ENCODE assay signal across 9 mouse cellular contexts in genomic region chr13:71157656-71158299, GRCm38 (mm10).
DNase-seq lines count a peak whose midpoint lies in the region; ATAC-seq lines count a peak whose summit lies in the region.
"Had no signal": no experiment of that assay in that cellular context is flagged by ENCODE, and none has a peak within 500 bp of the region (broad histone marks: within the 10 kb centered on the region; RNA-seq: fewer than 3 reads in every experiment).

No protein-coding gene starts in this region.

- no peaks in the 10 kb centered on the region for H3K9me3 ChIP-seq in heart, embryonic 15.5 days (replicated peaks)
- no peaks in the 10 kb centered on the region for H3K9me3 ChIP-seq in heart, embryonic 12.5 days (replicated peaks)
- H3K9me3 ChIP-seq in forebrain, embryonic 12.5 days = no peaks in the 10 kb centered on the region
- no peaks in the 10 kb centered on the region for H3K9me3 ChIP-seq in hindbrain, embryonic 11.5 days (ENCODE audit: control insufficient read depth, low read length)
- no peaks in the 10 kb centered on the region for H3K9me3 ChIP-seq in neural tube, embryonic 12.5 days
- H3K9me3 ChIP-seq in intestine, embryonic 15.5 days = no peaks in the 10 kb centered on the region
- H3K9me3 ChIP-seq: embryonic facial prominence, embryonic 13.5 days; lung, embryonic 15.5 days had no signal

- no peak for DNase-seq in hindbrain, embryonic 11.5 days (ENCODE audit: low spot score)
- DNase-seq in lung, postnatal 25 days (ENCODE audit: low spot score) = no peak

- no peak overlapping the region for H3K9ac ChIP-seq in heart, embryonic 15.5 days
- no peak overlapping the region for H3K9ac ChIP-seq in heart, embryonic 12.5 days
- H3K9ac ChIP-seq in forebrain, embryonic 12.5 days = peak overlapping the region; percentile 22; the same call in 1 of the 2 replicates
- H3K9ac ChIP-seq in hindbrain, embryonic 11.5 days (ENCODE audit: low read depth, low read length) = peak overlapping the region; percentile 38; the same call in 1 of the 2 replicates
- H3K9ac ChIP-seq in neural tube, embryonic 12.5 days = no peak overlapping the region
- no peak overlapping the region for H3K9ac ChIP-seq in intestine, embryonic 15.5 days
- H3K9ac ChIP-seq: embryonic facial prominence, embryonic 13.5 days; lung, embryonic 15.5 days had no signal

- no peak overlapping the region for H3K4me3 ChIP-seq in heart, embryonic 15.5 days
- no peak overlapping the region for H3K4me3 ChIP-seq in heart, embryonic 12.5 days
- no peak overlapping the region for H3K4me3 ChIP-seq in forebrain, embryonic 12.5 days (replicated peaks)
- no peak overlapping the region for H3K4me3 ChIP-seq in hindbrain, embryonic 11.5 days (ENCODE audit: low read depth, low read length)
- H3K4me3 ChIP-seq in neural tube, embryonic 12.5 days = no peak overlapping the region
- no peak overlapping the region for H3K4me3 ChIP-seq in intestine, embryonic 15.5 days (replicated peaks)
- H3K4me3 ChIP-seq: embryonic facial prominence, embryonic 13.5 days; lung, embryonic 15.5 days had no signal

- ATAC-seq in heart, embryonic 15.5 days (replicated peaks; ENCODE audit: insufficient number of reproducible peaks, insufficient read depth, low FRiP score, low read depth) = no peak
- no peak for ATAC-seq in heart, embryonic 12.5 days (ENCODE audit: insufficient number of reproducible peaks, low FRiP score)
- ATAC-seq in forebrain, embryonic 12.5 days (ENCODE audit: low FRiP score) = 0 out of 2 replicates have a peak, but pooled peaks have one; percentile 10
- ATAC-seq in hindbrain, embryonic 11.5 days (ENCODE audit: low FRiP score) = peak; percentile 25; the same call in 1 of the 2 replicates
- peak; percentile 42 for ATAC-seq in neural tube, embryonic 12.5 days (ENCODE audit: low FRiP score, low read depth)
- ATAC-seq in intestine, embryonic 15.5 days = no peak

- no peaks in the 10 kb centered on the region for H3K27me3 ChIP-seq in heart, embryonic 15.5 days
- no peaks in the 10 kb centered on the region for H3K27me3 ChIP-seq in heart, embryonic 12.5 days (replicated peaks)
- H3K27me3 ChIP-seq in forebrain, embryonic 12.5 days = peaks cover 71% of the 10 kb centered on the region
- H3K27me3 ChIP-seq in hindbrain, embryonic 11.5 days (ENCODE audit: control insufficient read depth, insufficient read depth, low read length) = no peaks in the 10 kb centered on the region
- no peaks in the 10 kb centered on the region for H3K27me3 ChIP-seq in neural tube, embryonic 12.5 days (replicated peaks)
- no peaks in the 10 kb centered on the region for H3K27me3 ChIP-seq in intestine, embryonic 15.5 days (replicated peaks)
- H3K27me3 ChIP-seq: lung, embryonic 15.5 days had no signal

- H3K36me3 ChIP-seq in heart, embryonic 15.5 days = no peaks in the 10 kb centered on the region
- H3K36me3 ChIP-seq in heart, embryonic 12.5 days = no peaks in the 10 kb centered on the region
- no peaks in the 10 kb centered on the region for H3K36me3 ChIP-seq in forebrain, embryonic 12.5 days (replicated peaks)
- no peaks in the 10 kb centered on the region for H3K36me3 ChIP-seq in hindbrain, embryonic 11.5 days (ENCODE audit: control insufficient read depth, insufficient read depth, low read length)
- H3K36me3 ChIP-seq in neural tube, embryonic 12.5 days = no peaks in the 10 kb centered on the region
- no peaks in the 10 kb centered on the region for H3K36me3 ChIP-seq in intestine, embryonic 15.5 days
- H3K36me3 ChIP-seq: embryonic facial prominence, embryonic 13.5 days; lung, embryonic 15.5 days had no signal

- peak overlapping the region; percentile 28 for H3K4me2 ChIP-seq in heart, embryonic 15.5 days
- H3K4me2 ChIP-seq in heart, embryonic 12.5 days = no peak overlapping the region
- H3K4me2 ChIP-seq in forebrain, embryonic 12.5 days = peak overlapping the region; percentile 40
- peak overlapping the region; percentile 21; the same call in 1 of the 2 replicates for H3K4me2 ChIP-seq in hindbrain, embryonic 11.5 days (replicated peaks; ENCODE audit: low read depth, low read length)
- H3K4me2 ChIP-seq in neural tube, embryonic 12.5 days (replicated peaks) = peak overlapping the region; percentile 50
- no peak overlapping the region for H3K4me2 ChIP-seq in intestine, embryonic 15.5 days (replicated peaks)
- H3K4me2 ChIP-seq: embryonic facial prominence, embryonic 13.5 days; lung, embryonic 15.5 days had no signal

- H3K4me1 ChIP-seq in heart, embryonic 15.5 days (replicated peaks) = no peaks in the 10 kb centered on the region
- 0 out of 2 replicates have a peak, but pooled peaks cover 7% of the 10 kb centered on the region for H3K4me1 ChIP-seq in heart, embryonic 12.5 days (replicated peaks)
- peaks cover 32% of the 10 kb centered on the region for H3K4me1 ChIP-seq in forebrain, embryonic 12.5 days
- H3K4me1 ChIP-seq in hindbrain, embryonic 11.5 days (replicated peaks; ENCODE audit: control insufficient read depth, insufficient read depth, low read length) = peaks cover 14% of the 10 kb centered on the region
- peaks cover 19% of the 10 kb centered on the region for H3K4me1 ChIP-seq in neural tube, embryonic 12.5 days
- H3K4me1 ChIP-seq in intestine, embryonic 15.5 days (replicated peaks) = no peaks in the 10 kb centered on the region
- H3K4me1 ChIP-seq: lung, embryonic 15.5 days had no signal

- WGBS in heart, embryonic 15.5 days = 57% methylated on average over 14 of the region's 14 CpGs
- 59% methylated on average over 14 of the region's 14 CpGs for WGBS in heart, embryonic 12.5 days
- 29% methylated on average over 14 of the region's 14 CpGs for WGBS in forebrain, embryonic 12.5 days
- 39% methylated on average over 14 of the region's 14 CpGs for whole genome bisulfite sequencing in hindbrain, embryonic 11.5 days
- 35% methylated on average over 14 of the region's 14 CpGs for WGBS in neural tube, embryonic 12.5 days
- 53% methylated on average over 14 of the region's 14 CpGs for WGBS in intestine, embryonic 15.5 days

- H3K27ac ChIP-seq in heart, embryonic 15.5 days = no peak overlapping the region
- H3K27ac ChIP-seq in heart, embryonic 12.5 days (ENCODE audit: poor library complexity, severe bottlenecking) = no peak overlapping the region
- H3K27ac ChIP-seq in forebrain, embryonic 12.5 days = no peak overlapping the region
- peak overlapping the region; percentile 72 for H3K27ac ChIP-seq in hindbrain, embryonic 11.5 days (ENCODE audit: low read depth, low read length)
- peak overlapping the region; percentile 1; the same call in 1 of the 2 replicates for H3K27ac ChIP-seq in neural tube, embryonic 12.5 days
- no peak overlapping the region for H3K27ac ChIP-seq in intestine, embryonic 15.5 days
- H3K27ac ChIP-seq: embryonic facial prominence, embryonic 13.5 days; lung, embryonic 15.5 days had no signal

Comparison
In these comparisons a context has a peak if more than half of its experiments do, and no peak if none do; other contexts are left out.
1. H3K4me2 ChIP-seq: peak in heart, embryonic 15.5 days (single experiment), forebrain, embryonic 12.5 days (single experiment), hindbrain, embryonic 11.5 days (single experiment) and neural tube, embryonic 12.5 days (single experiment); none in heart, embryonic 12.5 days (single experiment) and intestine, embryonic 15.5 days (single experiment).
2. ATAC-seq: peak in forebrain, embryonic 12.5 days (single experiment), hindbrain, embryonic 11.5 days (single experiment) and neural tube, embryonic 12.5 days (single experiment); none in heart, embryonic 15.5 days (single experiment), heart, embryonic 12.5 days (single experiment) and intestine, embryonic 15.5 days (single experiment).
3. H3K27ac ChIP-seq: peak in hindbrain, embryonic 11.5 days (single experiment) and neural tube, embryonic 12.5 days (single experiment); none in heart, embryonic 15.5 days (single experiment), heart, embryonic 12.5 days (single experiment), forebrain, embryonic 12.5 days (single experiment) and intestine, embryonic 15.5 days (single experiment).
4. H3K9ac ChIP-seq: peak in forebrain, embryonic 12.5 days (single experiment) and hindbrain, embryonic 11.5 days (single experiment); none in heart, embryonic 15.5 days (single experiment), heart, embryonic 12.5 days (single experiment), neural tube, embryonic 12.5 days (single experiment) and intestine, embryonic 15.5 days (single experiment).